Mouse (Mus musculus) thymus, adult 18-20 months (tissue): ENCODE results near the gene Slc35d2.

Source experiments
- DNase-seq, 2 experiments: peaks; one replicate each; pipeline ENCODE4 v3.0.0; 2022; ENCODE audit warnings: mixed read lengths in 2 of 2

The Slc35d2 gene

GRCm38 (mm10) chr13:64049535-64049934, 79.6 kb downstream of the Slc35d2 start:
- DNase-seq, result no peak

GRCm38 (mm10) chr13:64048467-64048866, 80.7 kb downstream of the Slc35d2 start:
- DNase-seq, result no peak
